Mouse (Mus musculus): ENCODE results near the gene Flcn. TPM values are rescaled to one million over a fixed set of nuclear protein-coding genes. Genes with fewer than 3 reads are reported as not detected.

Gene Flcn
- polyA plus RNA-seq, 1 experiment from 2014 or later: 26.9 TPM

Other genes starting within 250 kb of the Flcn start
- gene Olfr222, start 233.8 kb downstream of the Flcn start, polyA plus RNA-seq (2015; fragmentation: Nextera tagmentation; extraction: Ambion mirVana): not detected in 2 replicates
- not detected in 2 replicates for gene Olfr223, start 216.7 kb downstream of the Flcn start, polyA plus RNA-seq (2015; fragmentation: Nextera tagmentation; extraction: Ambion mirVana)
- 25.0 and 26.7 TPM in 2 replicates for gene Mprip, start 148.7 kb downstream of the Flcn start, polyA plus RNA-seq (2015; fragmentation: Nextera tagmentation; extraction: Ambion mirVana)
- gene Pld6, start 22.4 kb downstream of the Flcn start, polyA plus RNA-seq (2015; fragmentation: Nextera tagmentation; extraction: Ambion mirVana): 4.5 and 5.6 TPM in 2 replicates
- 36.3 and 36.5 TPM in 2 replicates for gene Nt5m, start 29.4 kb upstream of the Flcn start, polyA plus RNA-seq (2015; fragmentation: Nextera tagmentation; extraction: Ambion mirVana)
- 152 and 169 TPM in 2 replicates for gene Cops3, start 29.8 kb upstream of the Flcn start, polyA plus RNA-seq (2015; fragmentation: Nextera tagmentation; extraction: Ambion mirVana)
- 42.6 and 48.2 TPM in 2 replicates for gene Med9, start 138.2 kb upstream of the Flcn start, polyA plus RNA-seq (2015; fragmentation: Nextera tagmentation; extraction: Ambion mirVana)
- gene Rasd1, start 154.9 kb upstream of the Flcn start, polyA plus RNA-seq (2015; fragmentation: Nextera tagmentation; extraction: Ambion mirVana): 8.0 and 8.3 TPM in 2 replicates
- 12.8 and 13.7 TPM in 2 replicates for gene Pemt, start 236.5 kb upstream of the Flcn start, polyA plus RNA-seq (2015; fragmentation: Nextera tagmentation; extraction: Ambion mirVana)

Measured in heart, embryonic 13.5 days (tissue).